Mouse (Mus musculus) liver, embryonic 13.5 days (tissue): Measurements from ENCODE around the gene Lhb. TPM values are rescaled to one million over a fixed set of nuclear protein-coding genes. Genes with fewer than 3 reads are reported as not detected.

Experiments
- ATAC-seq: fragments of 200-750 bp; cut with Nextera tagmentation; 2 replicates; pipeline ENCODE4 v1.8.0; 2017; ENCODE audit warnings: low read depth, mild to moderate bottlenecking, moderate number of reproducible peaks, moderate library complexity
- DNase-seq: peaks from one replicate; pipeline ENCODE4 v3.0.0; 2022
- H3K27ac ChIP-seq: fragments of 300-500 bp; sonication (generic); 2 replicates; pipeline ENCODE4 v1.5.1; 2015; ENCODE audit warnings: moderate library complexity, mild to moderate bottlenecking, inconsistent platforms
- H3K27me3 ChIP-seq: fragments of 300-500 bp; sonication (generic); 2 replicates; pipeline ENCODE4 v1.6.1; 2015; ENCODE audit warnings: mild to moderate bottlenecking, inconsistent platforms
- H3K36me3 ChIP-seq: fragments of 300-500 bp; sonication (generic); 2 replicates; pipeline ENCODE4 v1.6.1; 2015; ENCODE audit warnings: mild to moderate bottlenecking, inconsistent platforms
- H3K4me1 ChIP-seq: fragments of 300-500 bp; sonication (generic); replicated peaks from 2 replicates; pipeline ENCODE4 v1.6.1; 2015; ENCODE audit warnings: inconsistent platforms
- H3K4me2 ChIP-seq: fragments of 300-500 bp; sonication (generic); 2 replicates; pipeline ENCODE4 v1.6.1; 2015; ENCODE audit warnings: inconsistent platforms, mild to moderate bottlenecking, moderate library complexity
- H3K4me3 ChIP-seq: fragments of 300-500 bp; sonication (generic); replicated peaks from 2 replicates; pipeline ENCODE4 v1.5.1; 2015; ENCODE audit warnings: mild to moderate bottlenecking, inconsistent platforms
- H3K9ac ChIP-seq: fragments of 300-500 bp; sonication (generic); 2 replicates; pipeline ENCODE4 v1.6.1; 2015; ENCODE audit warnings: mild to moderate bottlenecking, inconsistent platforms
- H3K9me3 ChIP-seq: fragments of 300-500 bp; sonication (generic); replicated peaks from 2 replicates; pipeline ENCODE4 v1.6.1; 2016; ENCODE audit warnings: inconsistent platforms
- WGBS: fragments of 180-500 bp; shearing (Covaris S2); methylation state at CpG from one replicate; pipeline ENCODE4 v1.1.7; 2015; ENCODE audit not compliant: insufficient replicate concordance; 5-methylcytosine and 5-hydroxymethylcytosine counted together
- polyA plus RNA-seq: library from polyadenylated mRNA; unstranded; fragments of >200 nt; fragmentation: Nextera tagmentation; extraction: Ambion mirVana; gene quantifications from 2 replicates; pipeline ENCODE4 v1.2.1, GENCODE M21; 2015

Gene Lhb
- polyA plus RNA-seq, 1 experiment from 2014 or later, result not detected

- H3K9ac ChIP-seq, result no peak within 1 kb of the TSS
- peak within 1 kb of the TSS; percentile 58 for H3K4me2 ChIP-seq
- no peak within 1 kb of the TSS for H3K27ac ChIP-seq
- peaks cover 16% of the 10 kb centered on the region for H3K4me1 ChIP-seq
- H3K36me3 ChIP-seq, result no peaks in the 10 kb centered on the region
- peak within 1 kb of the TSS; percentile 44 for H3K4me3 ChIP-seq
- ATAC-seq (peak; percentile 43; the same call in 1 of the 2 replicates), DNase-seq (peak; percentile 48)
- 10% methylated on average over 28 of the region's 28 CpGs for WGBS
- no peaks in the 10 kb centered on the region for H3K9me3 ChIP-seq
- peaks cover 66% of the 10 kb centered on the region for H3K27me3 ChIP-seq
These were observed 15.2 kb upstream of the Lhb start, which contains the start of gene Kcna7 for GRCm38 (mm10) chr7:45405091-45406075. Kcna7 (plus strand) TSS chr7:45405653.

GRCm38 (mm10) chr7:45406157-45407156 is 14.2 kb upstream of the Lhb start:
- Histone ChIP-seq H3K27ac (no peak overlapping the region), H3K4me2 (peak overlapping the region; percentile 58), H3K36me3 (no peaks in the 10 kb centered on the region), H3K4me1 (peaks cover 16% of the 10 kb centered on the region), H3K27me3 (peaks cover 75% of the 10 kb centered on the region), H3K4me3 (peak overlapping the region; percentile 44), H3K9me3 (no peaks in the 10 kb centered on the region), H3K9ac (no peak overlapping the region)
- WGBS, result 2% methylated on average over 113 of the region's 114 CpGs
- ATAC-seq (no peak), DNase-seq (no peak)

- no peak overlapping the region for H3K9ac ChIP-seq
- H3K27ac ChIP-seq, result no peak overlapping the region
- DNase-seq, result no peak
- H3K4me2 ChIP-seq, result no peak overlapping the region
- no peak overlapping the region for H3K4me3 ChIP-seq
- no peak for ATAC-seq
- H3K9me3 ChIP-seq, result no peaks in the 10 kb centered on the region
- peaks cover 16% of the 10 kb centered on the region for H3K4me1 ChIP-seq
- no peaks in the 10 kb centered on the region for H3K36me3 ChIP-seq
- 65% methylated on average over 10 of the region's 10 CpGs for WGBS
- H3K27me3 ChIP-seq, result peaks cover 80% of the 10 kb centered on the region
These were observed 12.8 kb upstream of the Lhb start for GRCm38 (mm10) chr7:45407836-45408235.

- Histone ChIP-seq H3K27me3 (peaks cover 85% of the 10 kb centered on the region), H3K4me3 (no peak overlapping the region), H3K9ac (no peak overlapping the region), H3K4me1 (peaks cover 20% of the 10 kb centered on the region), H3K36me3 (no peaks in the 10 kb centered on the region), H3K27ac (no peak overlapping the region), H3K4me2 (no peak overlapping the region), H3K9me3 (no peaks in the 10 kb centered on the region)
- DNase-seq, result no peak
- no peak for ATAC-seq
- WGBS, result 59% methylated on average over 7 of the region's 7 CpGs
These were observed 12.3 kb upstream of the Lhb start for GRCm38 (mm10) chr7:45408351-45408750.

GRCm38 (mm10) chr7:45408949-45409348 is 11.7 kb upstream of the Lhb start:
- DNase-seq, result no peak
- no peak overlapping the region for H3K9ac ChIP-seq
- H3K27ac ChIP-seq, result no peak overlapping the region
- H3K36me3 ChIP-seq, result no peaks in the 10 kb centered on the region
- H3K27me3 ChIP-seq, result peaks cover 91% of the 10 kb centered on the region
- H3K4me3 ChIP-seq, result no peak overlapping the region
- no peak overlapping the region for H3K4me2 ChIP-seq
- no peak for ATAC-seq
- H3K4me1 ChIP-seq, result peaks cover 26% of the 10 kb centered on the region
- 78% methylated on average over 17 of the region's 17 CpGs for WGBS
- no peaks in the 10 kb centered on the region for H3K9me3 ChIP-seq

GRCm38 (mm10) chr7:45409497-45410163 is 11.0 kb upstream of the Lhb start:
- DNase-seq (no peak), ATAC-seq (no peak)
- Histone ChIP-seq H3K4me3 (no peak overlapping the region), H3K27ac (no peak overlapping the region), H3K36me3 (no peaks in the 10 kb centered on the region), H3K9ac (no peak overlapping the region), H3K27me3 (peaks cover 98% of the 10 kb centered on the region), H3K4me1 (peaks cover 31% of the 10 kb centered on the region), H3K9me3 (no peaks in the 10 kb centered on the region), H3K4me2 (no peak overlapping the region)
- 70% methylated on average over 8 of the region's 8 CpGs for whole genome bisulfite sequencing

GRCm38 (mm10) chr7:45412421-45412820 is 8.2 kb upstream of the Lhb start:
- 57% methylated on average over 2 of the region's 2 CpGs for WGBS
- Histone ChIP-seq H3K9ac (no peak overlapping the region), H3K9me3 (no peaks in the 10 kb centered on the region), H3K36me3 (no peaks in the 10 kb centered on the region), H3K4me3 (no peak overlapping the region), H3K4me1 (peaks cover 26% of the 10 kb centered on the region), H3K27me3 (peaks cover 100% of the 10 kb centered on the region), H3K27ac (no peak overlapping the region), H3K4me2 (no peak overlapping the region)
- DNase-seq, result no peak
- no peak for ATAC-seq

- H3K27me3 ChIP-seq, result peaks cover 100% of the 10 kb centered on the region
- peak within 1 kb of the TSS; percentile 55 for H3K4me3 ChIP-seq
- H3K4me2 ChIP-seq, result peak within 1 kb of the TSS; percentile 68
- peak; percentile 32; the same call in 1 of the 2 replicates for ATAC-seq
- H3K27ac ChIP-seq, result no peak within 1 kb of the TSS; the same call in 1 of the 2 replicates
- no peaks in the 10 kb centered on the region for H3K36me3 ChIP-seq
- peaks cover 26% of the 10 kb centered on the region for H3K4me1 ChIP-seq
- H3K9me3 ChIP-seq, result no peaks in the 10 kb centered on the region
- 5% methylated on average over 38 of the region's 45 CpGs for WGBS
- peak within 1 kb of the TSS; percentile 29; the same call in 1 of the 2 replicates for H3K9ac ChIP-seq
- DNase-seq, result no peak
These were observed 7.3 kb upstream of the Lhb start, which contains the start of gene Ntf5 for GRCm38 (mm10) chr7:45413113-45413863. Ntf5 (plus strand) TSS chr7:45413695.

- Histone ChIP-seq H3K9ac (peak overlapping the region; percentile 29; the same call in 1 of the 2 replicates), H3K27ac (no peak overlapping the region; the same call in 1 of the 2 replicates), H3K4me2 (peak overlapping the region; percentile 68), H3K27me3 (peaks cover 100% of the 10 kb centered on the region), H3K4me1 (peaks cover 26% of the 10 kb centered on the region), H3K9me3 (no peaks in the 10 kb centered on the region), H3K4me3 (peak overlapping the region; percentile 55), H3K36me3 (no peaks in the 10 kb centered on the region)
- DNase-seq, result no peak
- ATAC-seq, result no peak
- under 1% methylated on average over 27 of the region's 27 CpGs for WGBS
These were observed 6.5 kb upstream of the Lhb start for GRCm38 (mm10) chr7:45413864-45414739.
